Mouse (Mus musculus): ENCODE measurements around the gene Ccdc136.

- TF ChIP-seq CTCF (IDR thresholded peaks at IDR 0.05; ENCODE audit: low read depth, low read length) (no peak), POLR2A (IDR thresholded peaks at IDR 0.05; ENCODE audit: borderline replicate concordance, low read depth, low read length) (no peak)
Measured at GRCm38 (mm10) chr6:29433038-29433803, 37.1 kb downstream of the Ccdc136 start, which contains the start of gene Flnc.
